Comparison of ENCODE assay signal across 24 mouse cellular contexts in genomic region chr5:47780861-47781260, GRCm38 (mm10).
DNase-seq lines count a peak whose midpoint lies in the region; ATAC-seq lines count a peak whose summit lies in the region.
"Had no signal": no experiment of that assay in that cellular context is flagged by ENCODE, and none has a peak within 500 bp of the region (broad histone marks: within the 10 kb centered on the region; RNA-seq: fewer than 3 reads in every experiment).

No protein-coding gene starts in this region.

- no peaks in the 10 kb centered on the region for H3K9me3 ChIP-seq in heart, embryonic 14.5 days (ENCODE audit: control insufficient read depth, low read length)
- H3K9me3 ChIP-seq in limb, embryonic 10.5 days (replicated peaks) = no peaks in the 10 kb centered on the region
- H3K9me3 ChIP-seq: heart, embryonic 15.5 days had no signal

- intact Hi-C loops in heart, postnatal 10 days (cut with DNase I) = no loop called here

- 67% methylated on average over 2 of the region's 2 CpGs for WGBS in heart, embryonic 14.5 days
- 96% methylated on average over 2 of the region's 2 CpGs for WGBS in limb, embryonic 10.5 days

- ATAC-seq in heart, embryonic 14.5 days (ENCODE audit: insufficient number of reproducible peaks, insufficient read depth, low FRiP score, low read depth) = no peak
- peak; percentile 82 for ATAC-seq in common myeloid progenitor, adult 5-6 weeks (replicated peaks; ENCODE audit: low read depth, poor library complexity, severe bottlenecking)
- peak; percentile 81 for ATAC-seq in megakaryocyte progenitor cell, adult 5-6 weeks (replicated peaks; ENCODE audit: poor library complexity)
- ATAC-seq in frontal cortex, adult (ENCODE audit: low TSS enrichment) = no peak
- ATAC-seq: activated CD4-positive, CD25-positive, alpha-beta regulatory T cell, adult 4 months; forebrain, embryonic 14.5 days; forebrain, postnatal 0 days; hindbrain, postnatal 0 days; inflammation-experienced regulatory T-cells, adult 6 months; intestine, embryonic 16.5 days had no signal

- H3K4me3 ChIP-seq in heart, embryonic 14.5 days (ENCODE audit: control insufficient read depth in 1 of 2, insufficient read depth in 1 of 2, low read depth in 1 of 2, low read length in 2 of 2) = no peak overlapping the region
- no peak overlapping the region for H3K4me3 ChIP-seq in limb, embryonic 10.5 days
- H3K4me3 ChIP-seq: heart, embryonic 15.5 days had no signal

- H3K27me3 ChIP-seq in heart, embryonic 14.5 days (ENCODE audit: control insufficient read depth, insufficient read depth, low read length) = no peaks in the 10 kb centered on the region
- H3K27me3 ChIP-seq in limb, embryonic 10.5 days (ENCODE audit: low read depth, poor library complexity, severe bottlenecking) = no peaks in the 10 kb centered on the region
- H3K27me3 ChIP-seq: heart, embryonic 15.5 days had no signal

- H3K4me2 ChIP-seq in heart, embryonic 14.5 days (ENCODE audit: low read length) = no peak overlapping the region
- H3K4me2 ChIP-seq: heart, embryonic 15.5 days; hindbrain, embryonic 14.5 days had no signal

- no peaks in the 10 kb centered on the region for H3K4me1 ChIP-seq in heart, embryonic 14.5 days (ENCODE audit: control insufficient read depth in 2 of 2, insufficient read depth in 2 of 2, low read length in 2 of 2)
- H3K4me1 ChIP-seq in limb, embryonic 10.5 days = peaks cover 5% of the 10 kb centered on the region; the same call in 1 of the 2 replicates
- H3K4me1 ChIP-seq: heart, embryonic 15.5 days had no signal

- no peak overlapping the region for H3K9ac ChIP-seq in heart, embryonic 14.5 days (ENCODE audit: low read length)
- H3K9ac ChIP-seq: forebrain, postnatal 0 days; heart, embryonic 15.5 days; hindbrain, embryonic 14.5 days had no signal

- peak overlapping the region; percentile 6 to 59; a peak in 2 of 4 replicates for H3K27ac ChIP-seq in heart, embryonic 14.5 days (replicated peaks in 1 of 2; ENCODE audit: control insufficient read depth in 1 of 2, insufficient read depth in 1 of 2, low read depth in 2 of 2, low read length in 2 of 2)
- H3K27ac ChIP-seq in limb, embryonic 10.5 days = no peak overlapping the region
- H3K27ac ChIP-seq: heart, embryonic 15.5 days; hindbrain, embryonic 14.5 days; hindbrain, postnatal 0 days had no signal

- H3K36me3 ChIP-seq in heart, embryonic 14.5 days (ENCODE audit: control insufficient read depth, insufficient read depth, low read length) = no peaks in the 10 kb centered on the region
- no peaks in the 10 kb centered on the region for H3K36me3 ChIP-seq in limb, embryonic 10.5 days
- H3K36me3 ChIP-seq: heart, embryonic 15.5 days had no signal

- no peak for DNase-seq in heart, postnatal 10 days
- no peak for DNase-seq in limb, embryonic 10.5 days (ENCODE audit: low spot score)
- DNase-seq: adrenal gland, adult 8-10 months; adrenal gland, postnatal 25 days; cerebellum, adult 18-20 months; cerebellum, adult 9-10 months; cerebellum, postnatal 14 days; embryo, embryonic 11 days; forebrain, postnatal 0 days; gastrocnemius, postnatal 25 days; heart, adult 18-20 months; heart, postnatal 36 days; kidney, adult 18-20 months had no signal

Comparison
In these comparisons a context has a peak if more than half of its experiments do, and no peak if none do; other contexts are left out.
1. ATAC-seq: peak in common myeloid progenitor, adult 5-6 weeks (single experiment) and megakaryocyte progenitor cell, adult 5-6 weeks (single experiment); none in heart, embryonic 14.5 days (single experiment) and frontal cortex, adult (single experiment).